Mouse (Mus musculus): Measurements from ENCODE around the gene Slc6a19. TPM values are rescaled to one million over a fixed set of nuclear protein-coding genes. Genes with fewer than 3 reads are reported as not detected.
"Not testable (repeated sequence)": the region's sequence is repeated elsewhere in the genome, so short reads cannot be mapped to it uniquely, and the experiment has no call there.

The Slc6a19 gene
- polyA plus RNA-seq, 1 experiment = 0.16 TPM

GRCm38 (mm10) chr13:73709491-73709890, 4.8 kb upstream of the Slc6a19 start:
- Histone ChIP-seq H3K9me3 (replicated peaks; ENCODE audit: control insufficient read depth, insufficient read depth, low read length, poor library complexity, severe bottlenecking) (no peaks in the 10 kb centered on the region), H3K27me3 (ENCODE audit: control insufficient read depth, insufficient read depth, low read length, poor library complexity, severe bottlenecking) (no peaks in the 10 kb centered on the region; the same call in 1 of the 2 replicates), H3K4me1 (ENCODE audit: control insufficient read depth, insufficient read depth, low read length) (no peaks in the 10 kb centered on the region), H3K4me3 (ENCODE audit: low read depth, low read length) (no peak overlapping the region), H3K36me3 (ENCODE audit: control insufficient read depth, insufficient read depth, low read length, poor library complexity, severe bottlenecking) (no peaks in the 10 kb centered on the region), H3K27ac (ENCODE audit: insufficient read depth, low read length) (no peak overlapping the region), H3K9ac (ENCODE audit: low read depth, poor library complexity, severe bottlenecking) (no peak overlapping the region)
- TF ChIP-seq POLR2A (IDR thresholded peaks at IDR 0.05; ENCODE audit: insufficient read depth, low read length) = no peak
- no peak for TF ChIP-seq CTCF (IDR thresholded peaks at IDR 0.05; ENCODE audit: low read depth, low read length)
- no peak for TF ChIP-seq EP300 (IDR thresholded peaks at IDR 0.05; ENCODE audit: insufficient read depth, low read depth, low read length)

GRCm38 (mm10) chr13:73703486-73703885, 1.2 kb downstream of the Slc6a19 start:
- H3K4me1 ChIP-seq (ENCODE audit: control insufficient read depth, insufficient read depth, low read length) = not testable (repeated sequence)

GRCm38 (mm10) chr13:73702776-73703175, 1.9 kb downstream of the Slc6a19 start:
- Histone ChIP-seq H3K27ac (ENCODE audit: insufficient read depth, low read length) (no peak overlapping the region), H3K9ac (ENCODE audit: low read depth, poor library complexity, severe bottlenecking) (no peak overlapping the region), H3K4me3 (ENCODE audit: low read depth, low read length) (no peak overlapping the region), H3K9me3 (replicated peaks; ENCODE audit: control insufficient read depth, insufficient read depth, low read length, poor library complexity, severe bottlenecking) (no peaks in the 10 kb centered on the region), H3K36me3 (ENCODE audit: control insufficient read depth, insufficient read depth, low read length, poor library complexity, severe bottlenecking) (no peaks in the 10 kb centered on the region), H3K27me3 (ENCODE audit: control insufficient read depth, insufficient read depth, low read length, poor library complexity, severe bottlenecking) (no peaks in the 10 kb centered on the region; the same call in 1 of the 2 replicates), H3K4me1 (ENCODE audit: control insufficient read depth, insufficient read depth, low read length) (no peaks in the 10 kb centered on the region)
- TF ChIP-seq EP300 (IDR thresholded peaks at IDR 0.05; ENCODE audit: insufficient read depth, low read depth, low read length) = no peak
- no peak for TF ChIP-seq CTCF (IDR thresholded peaks at IDR 0.05; ENCODE audit: low read depth, low read length)
- no peak for TF ChIP-seq POLR2A (IDR thresholded peaks at IDR 0.05; ENCODE audit: insufficient read depth, low read length)

More at GRCm38 (mm10) chr13:73703486-73703885, 1.2 kb downstream of the Slc6a19 start:
- H3K27me3 ChIP-seq (ENCODE audit: control insufficient read depth, insufficient read depth, low read length, poor library complexity, severe bottlenecking); H3K36me3 ChIP-seq (ENCODE audit: control insufficient read depth, insufficient read depth, low read length, poor library complexity, severe bottlenecking); H3K4me3 ChIP-seq (ENCODE audit: low read depth, low read length); H3K27ac ChIP-seq (ENCODE audit: insufficient read depth, low read length); H3K9ac ChIP-seq (ENCODE audit: low read depth, poor library complexity, severe bottlenecking); H3K9me3 ChIP-seq (replicated peaks; ENCODE audit: control insufficient read depth, insufficient read depth, low read length, poor library complexity, severe bottlenecking): not testable (repeated sequence)

- H3K9me3 ChIP-seq (replicated peaks; ENCODE audit: control insufficient read depth, insufficient read depth, low read length, poor library complexity, severe bottlenecking) = no peaks in the 10 kb centered on the region
- no peak overlapping the region for H3K27ac ChIP-seq (ENCODE audit: insufficient read depth, low read length)
- H3K9ac ChIP-seq (ENCODE audit: low read depth, poor library complexity, severe bottlenecking) = no peak overlapping the region
- no peaks in the 10 kb centered on the region for H3K36me3 ChIP-seq (ENCODE audit: control insufficient read depth, insufficient read depth, low read length, poor library complexity, severe bottlenecking)
- H3K4me3 ChIP-seq (ENCODE audit: low read depth, low read length) = no peak overlapping the region
- H3K4me1 ChIP-seq (ENCODE audit: control insufficient read depth, insufficient read depth, low read length) = no peaks in the 10 kb centered on the region
- H3K27me3 ChIP-seq (ENCODE audit: control insufficient read depth, insufficient read depth, low read length, poor library complexity, severe bottlenecking) = no peaks in the 10 kb centered on the region; the same call in 1 of the 2 replicates
- TF ChIP-seq POLR2A (IDR thresholded peaks at IDR 0.05; ENCODE audit: insufficient read depth, low read length) (no peak), EP300 (IDR thresholded peaks at IDR 0.05; ENCODE audit: insufficient read depth, low read depth, low read length) (no peak), CTCF (IDR thresholded peaks at IDR 0.05; ENCODE audit: low read depth, low read length) (no peak)
Measured at GRCm38 (mm10) chr13:73701161-73701883, 3.3 kb downstream of the Slc6a19 start.

- no peaks in the 10 kb centered on the region for H3K36me3 ChIP-seq (ENCODE audit: control insufficient read depth, insufficient read depth, low read length, poor library complexity, severe bottlenecking)
- no peak overlapping the region for H3K4me3 ChIP-seq (ENCODE audit: low read depth, low read length)
- TF ChIP-seq POLR2A (IDR thresholded peaks at IDR 0.05; ENCODE audit: insufficient read depth, low read length) (no peak), CTCF (IDR thresholded peaks at IDR 0.05; ENCODE audit: low read depth, low read length) (no peak), EP300 (IDR thresholded peaks at IDR 0.05; ENCODE audit: insufficient read depth, low read depth, low read length) (no peak)
- H3K4me1 ChIP-seq (ENCODE audit: control insufficient read depth, insufficient read depth, low read length) = no peaks in the 10 kb centered on the region
- no peaks in the 10 kb centered on the region for H3K27me3 ChIP-seq (ENCODE audit: control insufficient read depth, insufficient read depth, low read length, poor library complexity, severe bottlenecking)
- H3K9me3 ChIP-seq (replicated peaks; ENCODE audit: control insufficient read depth, insufficient read depth, low read length, poor library complexity, severe bottlenecking) = no peaks in the 10 kb centered on the region
- H3K27ac ChIP-seq (ENCODE audit: insufficient read depth, low read length) = no peak overlapping the region
- no peak overlapping the region for H3K9ac ChIP-seq (ENCODE audit: low read depth, poor library complexity, severe bottlenecking)
Measured at GRCm38 (mm10) chr13:73700554-73700953, 4.1 kb downstream of the Slc6a19 start.

- TF ChIP-seq EP300 (IDR thresholded peaks at IDR 0.05; ENCODE audit: insufficient read depth, low read depth, low read length) (no peak), POLR2A (IDR thresholded peaks at IDR 0.05; ENCODE audit: insufficient read depth, low read length) (no peak), CTCF (IDR thresholded peaks at IDR 0.05; ENCODE audit: low read depth, low read length) (no peak)
- no peaks in the 10 kb centered on the region for H3K4me1 ChIP-seq (ENCODE audit: control insufficient read depth, insufficient read depth, low read length)
- H3K27ac ChIP-seq (ENCODE audit: insufficient read depth, low read length) = no peak overlapping the region
- H3K27me3 ChIP-seq (ENCODE audit: control insufficient read depth, insufficient read depth, low read length, poor library complexity, severe bottlenecking) = no peaks in the 10 kb centered on the region
- no peaks in the 10 kb centered on the region for H3K9me3 ChIP-seq (replicated peaks; ENCODE audit: control insufficient read depth, insufficient read depth, low read length, poor library complexity, severe bottlenecking)
- no peak overlapping the region for H3K4me3 ChIP-seq (ENCODE audit: low read depth, low read length)
- no peak overlapping the region for H3K9ac ChIP-seq (ENCODE audit: low read depth, poor library complexity, severe bottlenecking)
- H3K36me3 ChIP-seq (ENCODE audit: control insufficient read depth, insufficient read depth, low read length, poor library complexity, severe bottlenecking) = no peaks in the 10 kb centered on the region
Measured at GRCm38 (mm10) chr13:73699714-73700113, 5.0 kb downstream of the Slc6a19 start.

All from ES-Bruce4 (cell line).